Mouse (Mus musculus) spleen, adult 12 weeks (tissue): ENCODE measurements at regions not wholly inside any gene's neighbourhood (a gene's known extent, or its start where the extent isn't known, plus 50 kb on each side); places are given as distances from the start of the nearest gene placed in this dataset.

Experiments
- DNase-seq: peaks from one replicate; pipeline ENCODE4 v3.0.0; 2022; ENCODE audit warnings: low spot score

- DNase-seq, result no peak
Observed at GRCm38 (mm10) chr3:133751011-133751410, 206.1 kb upstream of the Tet2 start.

GRCm38 (mm10) chr3:133751565-133751964 is 206.6 kb upstream of the Tet2 start:
- DNase-seq, result no peak

GRCm38 (mm10) chr3:133753041-133753440 is 208.1 kb upstream of the Tet2 start:
- DNase-seq, result no peak

GRCm38 (mm10) chr3:133754006-133754910 is 209.3 kb upstream of the Tet2 start:
- DNase-seq, result no peak

- no peak for DNase-seq
Observed at GRCm38 (mm10) chr3:133754911-133755259, 209.9 kb upstream of the Tet2 start.

- no peak for DNase-seq
Observed at GRCm38 (mm10) chr3:133757756-133758420, 212.9 kb upstream of the Tet2 start.

DNA sequence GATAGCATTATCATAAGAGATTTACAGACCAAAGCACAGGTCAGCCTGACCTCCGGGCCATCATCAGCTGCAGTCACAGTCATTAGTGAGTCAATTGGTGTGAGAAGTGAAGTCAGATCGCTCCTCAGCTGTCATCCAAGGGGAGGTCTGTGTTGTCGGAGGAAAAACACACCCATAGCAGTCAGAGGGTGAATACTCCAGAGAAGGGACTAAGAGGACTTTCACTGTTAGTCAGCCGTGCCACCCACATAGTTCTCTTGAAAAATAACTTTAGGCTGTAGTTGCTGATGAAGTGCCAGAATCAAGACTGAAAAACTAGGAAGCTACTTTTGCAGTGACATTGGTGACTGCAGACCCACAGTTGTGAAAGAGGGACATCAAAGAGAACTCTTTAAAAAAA is 213.5 kb upstream of the Tet2 start:
- DNase-seq, result no peak

GRCm38 (mm10) chr3:133759611-133760010 is 214.7 kb upstream of the Tet2 start:
- DNase-seq, result no peak

DNA sequence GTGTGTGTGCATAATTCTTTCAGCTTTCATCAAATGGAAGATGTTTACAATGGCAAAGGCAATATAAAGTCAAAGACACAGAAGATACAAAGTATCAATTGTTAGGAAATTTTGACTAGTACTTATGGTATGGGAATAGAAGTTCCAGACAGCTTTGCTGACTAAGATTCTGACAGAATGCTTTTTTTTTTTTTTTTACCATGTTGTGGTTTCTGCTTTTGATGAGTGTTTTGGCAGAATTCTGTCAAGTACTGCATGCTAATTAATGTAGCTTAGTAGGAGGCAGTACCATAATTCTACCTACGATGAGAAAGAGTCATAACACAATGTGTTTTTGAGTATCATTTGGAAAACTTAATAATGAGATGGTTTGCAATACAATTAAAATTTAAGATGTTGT is 215.3 kb upstream of the Tet2 start:
- no peak for DNase-seq

DNA sequence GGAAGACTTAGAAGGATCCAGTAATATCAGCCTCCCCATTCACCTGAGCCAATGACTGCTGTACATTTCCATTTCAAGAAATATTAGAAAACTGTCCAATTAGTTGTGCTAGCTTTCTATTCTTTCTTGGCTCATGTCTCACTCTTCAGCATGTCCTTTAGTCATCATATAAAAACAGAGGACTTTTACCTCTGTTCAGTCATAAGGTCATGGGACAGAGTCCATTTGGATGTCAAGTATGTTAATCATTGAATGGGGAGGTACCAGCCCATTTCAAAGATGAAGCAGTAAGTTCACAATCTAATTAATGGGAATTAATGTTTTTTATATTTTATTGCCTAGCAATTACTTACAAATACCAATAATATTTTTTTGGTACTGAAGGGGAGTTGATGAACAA is 218.8 kb upstream of the Tet2 start:
- DNase-seq, result no peak

- no peak for DNase-seq
Observed at GRCm38 (mm10) chr3:133773490-133773889, 228.6 kb upstream of the Tet2 start.

DNA sequence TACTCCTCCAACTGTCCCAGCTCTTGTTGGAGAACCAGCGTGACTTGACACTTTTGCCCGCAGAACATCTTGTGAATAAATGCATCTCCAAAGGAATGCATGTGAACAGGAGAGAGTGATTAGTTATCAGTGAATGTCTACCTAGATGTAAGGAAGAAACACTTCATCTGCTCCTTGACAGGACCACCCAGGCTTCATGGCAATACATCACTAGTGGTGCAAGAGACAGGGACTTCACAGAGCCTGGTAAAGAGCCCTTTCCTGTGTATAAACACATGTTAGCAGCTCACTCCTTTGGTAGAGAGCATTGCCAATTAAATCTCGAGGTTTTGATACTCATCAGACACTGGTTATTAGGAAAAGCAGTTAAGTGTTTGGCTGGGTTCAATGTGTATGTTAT is 229.3 kb upstream of the Tet2 start:
- no peak for DNase-seq

GRCm38 (mm10) chr3:133776013-133776412 is 231.1 kb upstream of the Tet2 start:
- no peak for DNase-seq

DNA sequence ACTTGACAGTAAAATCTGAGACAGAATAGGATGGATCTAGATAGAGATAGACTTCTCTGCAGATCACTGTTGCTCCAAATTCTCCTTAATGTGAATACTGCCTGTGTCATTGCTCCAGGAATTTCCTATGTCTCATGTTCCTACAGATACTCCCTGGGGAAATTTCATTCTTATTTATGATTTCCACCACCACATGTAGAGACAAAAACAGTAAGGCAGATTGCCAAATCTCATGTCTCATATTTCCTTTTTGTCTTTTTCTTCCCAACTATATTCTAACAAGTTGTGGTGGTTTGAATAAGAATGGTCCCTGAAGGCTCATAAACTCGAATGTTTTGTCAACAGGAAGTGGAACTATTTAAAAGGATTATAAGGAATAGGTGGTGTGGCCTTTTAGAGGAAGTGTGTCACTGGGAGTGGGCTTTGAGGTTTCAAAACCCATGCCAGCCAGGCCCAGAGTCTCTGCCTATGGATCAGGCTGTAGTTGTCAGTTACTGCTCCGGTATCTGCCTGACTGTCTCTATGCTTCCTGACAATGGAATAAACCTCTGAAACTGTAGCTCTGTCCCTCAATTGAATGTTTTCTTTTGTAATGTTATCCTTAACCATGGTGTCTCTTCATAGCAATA is 234.3 kb upstream of the Tet2 start:
- no peak for DNase-seq

DNA sequence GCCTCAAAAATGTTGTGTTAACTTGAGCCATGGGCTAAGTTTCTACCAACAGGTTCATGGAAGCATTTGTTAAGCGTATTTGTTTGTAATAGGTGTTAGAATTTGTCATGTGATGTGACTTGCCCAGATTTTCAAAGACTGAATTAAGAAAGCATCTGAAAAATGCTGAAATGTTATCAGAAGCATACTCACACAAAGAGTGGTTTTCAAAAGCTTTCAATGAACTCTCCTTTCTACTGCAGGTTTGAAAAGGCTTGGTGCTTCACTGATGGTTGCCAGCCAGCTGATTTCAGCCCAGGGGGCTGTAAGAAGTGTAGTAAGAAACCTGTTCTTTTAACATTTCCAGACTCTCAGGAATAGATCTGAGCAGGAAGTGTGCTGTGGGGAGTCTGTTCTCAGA is 238.1 kb upstream of the Tet2 start:
- DNase-seq, result no peak

DNA sequence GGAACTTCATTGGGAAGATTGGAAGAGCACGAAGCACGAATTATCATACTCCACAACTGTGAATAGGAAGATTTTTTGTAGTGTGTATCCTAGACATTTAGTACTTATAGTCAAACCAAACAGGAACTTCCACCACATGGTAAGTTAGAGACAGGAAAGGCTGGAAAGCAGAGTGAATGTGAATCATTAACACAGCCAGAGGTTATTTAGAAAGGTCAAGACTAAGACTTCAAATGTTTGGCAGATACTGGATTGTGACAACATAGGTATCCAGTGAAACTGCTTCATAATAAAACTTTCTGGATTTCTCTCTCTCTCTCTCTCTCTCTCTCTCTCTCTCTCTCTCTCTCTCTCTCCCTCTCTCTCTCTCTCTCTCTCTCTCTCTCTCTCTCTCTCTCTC is 246.4 kb upstream of the Tet2 start:
- DNase-seq, result no peak

GRCm38 (mm10) chr3:133809007-133809552 is 264.1 kb upstream of the Tet2 start:
- DNase-seq, result no peak

- DNase-seq, result no peak
Observed at GRCm38 (mm10) chr3:133818966-133819700, 274.2 kb upstream of the Tet2 start.

DNA sequence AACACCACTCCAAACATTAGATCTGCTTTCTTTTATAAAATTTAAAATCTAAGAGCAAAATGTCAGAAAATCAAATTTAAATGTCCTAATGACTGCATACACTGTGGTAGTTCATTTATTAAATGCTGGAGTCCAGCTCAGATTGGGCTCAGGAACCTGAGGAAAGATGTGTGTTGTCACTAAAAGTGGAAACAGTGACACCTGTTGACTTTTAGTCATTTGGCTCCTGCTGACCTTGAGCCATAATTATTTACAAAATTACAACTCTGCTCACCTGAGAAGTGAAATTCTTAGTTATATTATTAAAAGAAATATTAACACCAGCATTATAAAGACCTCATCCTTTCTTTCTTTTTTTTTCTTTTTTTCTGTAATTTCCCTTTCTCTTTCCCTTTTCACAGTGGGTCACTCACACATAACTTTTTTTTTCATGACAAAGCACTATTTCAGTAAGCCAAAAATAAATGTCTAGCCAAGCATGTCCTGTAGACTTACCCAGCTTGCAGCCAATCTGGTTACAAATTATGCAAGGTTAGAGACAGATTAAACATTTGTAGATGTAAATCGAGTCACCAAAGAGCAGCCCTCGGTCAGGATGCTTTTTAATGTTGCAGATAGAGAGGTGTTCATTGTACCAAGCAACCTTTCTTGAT is 288.9 kb upstream of the Tet2 start:
- DNase-seq, result no peak

DNA sequence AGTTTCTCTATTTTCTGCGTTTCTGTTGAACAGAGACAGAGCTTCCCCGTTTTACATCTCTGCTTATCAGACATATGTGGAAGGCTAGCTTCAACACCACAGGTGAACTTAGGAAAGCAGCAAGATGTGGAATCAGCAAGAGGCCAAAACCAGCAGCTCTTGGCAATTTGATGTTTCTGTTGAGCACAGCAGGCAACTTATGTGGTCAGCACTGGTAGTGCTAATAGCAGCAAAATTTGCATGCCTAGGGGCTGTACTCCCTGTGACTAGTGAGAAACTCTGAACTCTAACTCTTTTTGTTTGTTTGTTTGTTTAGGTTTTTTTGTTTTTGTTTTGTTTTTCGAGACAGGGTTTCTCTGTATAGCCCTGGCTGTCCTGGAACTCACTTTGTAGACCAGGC is 289.5 kb upstream of the Tet2 start:
- DNase-seq, result no peak

DNA sequence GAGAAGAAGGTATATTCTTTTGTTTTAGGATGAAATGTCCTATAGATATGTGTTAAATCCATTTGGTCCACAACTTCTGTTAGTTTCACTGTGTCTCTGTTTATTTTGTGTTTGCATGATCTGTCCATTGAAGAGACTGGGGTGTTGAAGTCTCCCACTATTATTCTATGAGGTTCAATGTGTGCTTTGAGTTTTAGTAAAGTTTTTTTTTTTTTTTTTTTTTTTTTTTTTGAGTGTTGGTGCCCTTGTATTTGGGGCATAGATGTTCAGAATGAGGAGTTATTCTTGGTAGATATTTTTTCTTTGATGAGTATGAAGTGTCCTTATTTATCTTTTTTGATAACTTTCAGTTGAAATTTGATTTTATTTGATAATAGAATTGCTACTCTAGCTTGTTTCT is 301.4 kb upstream of the Tet2 start:
- DNase-seq, result no peak

DNA sequence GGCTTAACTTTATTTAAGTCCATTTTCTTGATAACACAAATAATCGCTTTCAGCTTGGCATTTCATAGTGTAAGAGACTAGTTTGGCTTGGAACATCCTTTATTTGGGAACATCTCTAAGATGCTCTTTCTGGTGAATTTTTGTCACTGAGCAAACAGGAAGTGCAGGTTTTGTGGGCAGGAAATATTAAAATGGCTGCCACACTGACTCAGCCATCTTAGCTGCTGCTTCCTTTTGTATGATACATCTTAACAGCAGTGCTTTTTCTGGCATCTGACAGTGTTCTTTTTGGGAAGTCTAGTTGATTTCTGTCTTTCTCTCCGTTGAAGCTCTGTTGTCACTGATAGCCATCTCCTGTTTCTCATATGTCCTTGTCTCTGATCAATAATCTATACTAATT is 329.4 kb upstream of the Tet2 start:
- DNase-seq, result no peak
